Mouse (Mus musculus) gastrocnemius, postnatal 14 days (tissue): ENCODE data around the gene Rag2. TPM values are rescaled to one million over a fixed set of nuclear protein-coding genes. Genes with fewer than 3 reads are reported as not detected.

Experiments used
- DNase-seq: peaks from one replicate; pipeline ENCODE4 v3.0.0; 2021; ENCODE audit warnings: mixed read lengths
- intact Hi-C: fragments of 180-260 bp; cut with DNase I; formaldehyde crosslinking; loops from one replicate; pipeline ENCODE4 v1.15.1; 2025; ENCODE audit warnings: low total_unique reads
- long read RNA-seq, 2 experiments: library from polyadenylated mRNA; stranded (forward); transcript quantifications; one replicate each; pipeline ENCODE4 v2.0.0; 2021
- total RNA-seq, 2 experiments: library from RNA; stranded (reverse); gene quantifications; 2 replicates each; pipeline ENCODE4 v1.2.3; 2021

Rag2 gene
- not detected for total RNA-seq
- long read RNA-seq, experiment 1 = 0 reads
- long read RNA-seq, experiment 2 = 0 reads

DNA sequence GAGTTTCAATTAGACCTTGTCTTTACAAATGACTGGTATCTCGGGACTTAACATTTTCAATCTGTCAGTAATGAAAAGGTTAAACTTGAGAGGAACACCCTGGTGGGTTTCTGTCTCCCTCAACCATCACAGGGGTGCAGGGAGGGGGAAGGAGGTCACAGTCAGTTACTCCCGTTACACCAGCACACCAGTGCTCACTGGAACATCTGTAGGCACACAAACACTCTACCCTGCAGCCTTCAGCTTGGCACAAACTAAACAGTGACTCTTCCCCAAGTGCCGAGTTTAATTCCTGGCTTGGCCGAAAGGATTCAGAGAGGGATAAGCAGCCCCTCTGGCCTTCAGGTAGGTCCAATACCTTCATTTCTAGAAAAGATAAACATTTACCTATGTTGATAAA, at the start of gene Rag2:
TSS of gene Rag2 (plus strand) at position 193 of the 400 bp plus-strand sequence.
- intact Hi-C loops = no loop called here

DNA sequence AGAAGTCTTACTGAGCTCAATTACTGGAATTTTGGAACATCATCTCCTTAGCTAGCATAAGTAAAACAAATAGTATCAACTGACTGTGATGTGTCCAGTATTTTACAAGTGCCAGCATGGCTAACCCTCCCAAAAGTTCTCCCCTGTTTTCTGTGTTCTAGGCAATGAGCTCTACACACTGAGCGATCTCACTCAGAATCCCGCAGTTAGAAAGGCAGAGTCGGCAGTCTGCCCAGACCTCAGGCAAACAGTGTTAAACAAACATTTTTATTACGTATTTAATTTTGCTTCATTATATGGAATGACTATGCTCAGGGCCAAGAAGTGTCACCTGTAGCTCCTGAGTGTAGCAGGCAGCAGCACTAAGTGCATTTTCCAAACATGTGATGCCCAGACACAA, 47.3 kb upstream of the Rag2 start:
- intact Hi-C loops = no loop called here
- no peak for DNase-seq

More for the DNA sequence above, at the start of gene Rag2:
- DNase-seq = no peak

DNA sequence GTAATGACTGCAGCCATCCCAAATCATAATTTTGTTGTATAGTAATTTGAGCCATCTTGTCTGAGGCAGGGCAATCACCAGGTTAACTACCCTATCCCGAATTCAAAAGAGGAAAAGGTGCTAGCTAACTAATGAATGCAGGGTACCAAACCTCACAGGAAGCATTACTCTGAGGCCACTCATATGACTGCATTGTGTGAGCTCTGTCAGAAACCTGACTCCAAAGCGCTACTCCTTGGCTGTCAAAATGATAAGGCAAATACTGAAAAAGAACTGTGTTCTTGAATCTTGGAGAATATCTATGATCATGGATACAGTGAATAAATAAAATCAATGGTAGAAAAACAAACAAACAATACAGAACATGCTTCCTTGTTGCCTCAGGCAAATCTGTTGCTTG, 44.5 kb upstream of the Rag2 start:
- intact Hi-C loops = no loop called here
- DNase-seq = no peak

DNA sequence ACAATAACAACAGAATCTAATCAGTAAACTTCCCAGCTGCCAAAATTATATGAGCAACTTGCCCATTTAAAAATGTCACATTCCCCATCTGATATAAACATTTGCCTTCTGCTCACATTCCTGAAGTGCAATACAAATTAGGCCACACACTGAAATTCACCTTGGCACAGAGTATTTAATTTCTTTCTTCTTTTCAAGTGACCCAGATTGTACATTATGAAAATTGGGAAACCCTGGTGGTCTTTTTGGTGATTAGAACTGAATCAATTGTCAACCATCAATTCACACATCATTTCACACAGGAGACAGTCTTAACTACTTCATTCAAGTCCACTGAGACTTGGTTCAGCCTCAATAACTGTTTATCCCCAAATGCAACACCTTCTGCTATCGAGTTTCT, 44.1 kb upstream of the Rag2 start:
- intact Hi-C loops = no loop called here
- no peak for DNase-seq

DNA sequence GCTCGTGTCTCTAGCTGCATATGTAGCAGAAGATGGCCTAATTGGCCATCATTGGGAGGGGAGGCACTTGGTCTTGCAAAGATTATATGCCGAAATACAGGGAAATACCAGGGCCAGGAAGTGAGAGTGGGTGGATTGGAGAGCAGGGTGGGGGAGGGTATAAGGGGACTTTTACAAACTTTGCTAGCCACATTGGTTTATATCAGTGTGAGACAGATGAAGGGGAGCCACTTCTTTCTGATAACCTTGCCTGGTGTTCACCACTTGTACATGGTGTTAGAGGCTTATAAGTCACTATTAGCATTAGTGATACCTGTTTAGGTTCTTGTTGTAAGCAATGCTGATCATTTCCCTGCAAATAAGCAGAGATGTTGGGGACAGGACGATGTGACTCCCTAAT, 43.5 kb upstream of the Rag2 start:
- intact Hi-C loops = no loop called here
- no peak for DNase-seq

DNA sequence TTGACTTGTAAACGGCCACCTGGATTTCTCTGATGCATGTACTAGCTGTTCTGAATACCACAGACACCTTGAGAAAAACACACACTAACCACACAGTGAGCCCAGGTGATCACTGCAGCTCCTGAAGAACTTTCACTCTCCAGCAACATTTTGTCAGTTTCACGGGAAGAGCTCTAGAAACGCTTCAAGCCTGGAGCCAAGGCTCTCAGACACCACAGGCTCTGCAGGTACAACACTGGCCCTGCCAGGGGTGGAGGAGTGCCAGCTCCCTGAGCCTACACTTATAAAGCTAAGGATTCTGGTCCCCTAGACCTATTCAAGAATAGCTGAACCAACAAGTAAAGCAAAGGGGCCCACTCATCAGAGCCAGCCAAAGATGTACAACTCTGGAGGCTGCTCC, 43.1 kb upstream of the Rag2 start:
- no peak for DNase-seq
- intact Hi-C loops = no loop called here

DNA sequence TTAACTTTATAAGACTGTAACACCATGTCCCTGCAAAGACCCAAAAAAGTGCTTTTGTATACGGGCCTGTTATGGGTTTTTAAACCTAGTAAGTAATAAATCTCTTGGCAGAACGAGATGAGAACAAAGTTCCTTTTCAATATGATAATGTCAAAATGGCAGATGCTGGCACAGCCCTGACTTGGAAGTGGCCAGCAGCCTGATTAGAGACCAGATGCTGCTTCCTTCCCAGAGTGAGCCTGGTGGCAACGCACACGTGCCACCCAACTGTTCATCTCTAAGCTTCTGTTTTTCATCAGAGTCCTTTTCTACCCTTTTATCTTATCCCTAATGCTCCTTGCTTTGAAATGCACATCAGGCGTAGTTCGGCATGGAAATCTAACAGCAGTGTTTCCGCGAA, 33.2 kb upstream of the Rag2 start:
- no peak for DNase-seq
- intact Hi-C loops = no loop called here

DNA sequence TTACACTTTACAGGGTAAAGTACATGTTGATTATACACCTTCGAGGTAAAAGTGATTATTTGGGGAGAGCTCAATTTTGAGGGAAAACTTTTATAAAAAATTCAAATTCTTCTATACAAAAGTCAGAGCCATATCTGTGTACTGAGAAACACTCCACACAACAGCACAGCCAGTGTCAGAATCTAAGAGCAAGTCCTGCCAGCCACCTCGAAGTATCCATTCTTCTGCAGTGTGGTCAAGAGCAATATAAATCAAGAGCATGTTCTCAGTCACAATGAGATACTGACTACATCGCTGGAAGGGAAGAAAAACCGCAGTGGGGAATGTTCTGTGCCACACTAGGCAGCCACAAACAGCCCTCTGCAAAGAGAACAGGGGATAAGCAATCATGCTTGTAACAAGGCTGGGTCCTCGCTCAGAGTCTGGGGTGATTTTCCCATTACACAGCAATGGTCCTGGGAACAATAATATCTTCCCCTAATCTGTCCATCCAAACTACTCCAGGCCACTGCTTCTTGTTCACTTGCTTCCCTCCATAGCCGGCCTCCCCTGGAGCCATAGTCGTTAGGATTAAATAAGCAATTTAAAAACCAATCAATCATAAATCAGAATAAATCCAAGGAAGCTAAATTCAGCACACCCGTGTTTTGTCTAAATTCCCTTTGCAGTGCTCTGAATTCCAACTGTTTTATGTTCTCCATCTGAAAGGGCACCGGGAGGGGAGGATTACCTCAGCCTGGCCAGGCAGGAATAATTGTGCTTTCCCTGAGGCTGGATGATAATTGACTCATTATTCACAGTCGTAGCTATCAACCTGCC, 32.3 kb upstream of the Rag2 start:
- intact Hi-C loops = no loop called here
- DNase-seq = no peak

DNA sequence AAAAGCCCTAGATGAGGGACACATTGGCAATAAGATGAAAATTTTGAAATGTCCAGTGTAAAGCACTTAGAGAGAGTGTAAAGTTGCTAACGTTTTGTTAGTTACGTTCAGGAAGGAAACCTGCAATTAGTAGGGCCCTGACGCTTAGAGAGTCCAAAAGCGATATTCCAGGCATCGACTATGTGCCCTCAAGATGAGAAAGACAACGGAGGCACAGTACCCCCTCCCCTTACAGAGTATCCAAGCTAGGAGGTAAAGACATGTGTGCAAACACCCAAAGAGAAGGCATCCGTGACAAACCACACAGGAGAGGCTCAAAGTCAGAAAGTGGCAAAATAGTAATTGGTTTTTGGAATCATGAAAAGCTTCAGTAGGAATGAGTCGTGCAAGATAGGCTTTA, 31.6 kb upstream of the Rag2 start:
- intact Hi-C loops = no loop called here
- no peak for DNase-seq

DNA sequence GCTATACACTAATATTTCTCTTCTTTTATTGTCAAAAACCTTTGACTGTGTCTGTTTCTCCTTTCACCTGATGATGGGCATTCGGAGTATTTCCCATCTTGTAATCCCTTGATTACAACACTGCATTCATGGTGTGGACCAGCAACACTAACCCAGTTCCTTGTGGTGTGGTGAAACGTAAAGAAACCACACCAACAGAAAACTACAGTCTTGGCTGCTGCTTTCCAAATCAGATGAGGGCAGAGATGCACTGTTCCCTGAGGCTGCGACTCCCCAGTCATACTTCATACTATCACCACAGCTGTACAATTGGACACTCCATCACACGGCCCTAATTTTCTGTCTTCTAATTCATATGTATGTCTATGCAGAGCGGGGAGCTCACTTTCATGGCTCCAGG, 29.8 kb upstream of the Rag2 start:
- no peak for DNase-seq
- intact Hi-C loops = loop anchor here (5.0 kb wide), 1 partner anchor 58 kb away; no protein-coding TSS in a partner anchor

DNA sequence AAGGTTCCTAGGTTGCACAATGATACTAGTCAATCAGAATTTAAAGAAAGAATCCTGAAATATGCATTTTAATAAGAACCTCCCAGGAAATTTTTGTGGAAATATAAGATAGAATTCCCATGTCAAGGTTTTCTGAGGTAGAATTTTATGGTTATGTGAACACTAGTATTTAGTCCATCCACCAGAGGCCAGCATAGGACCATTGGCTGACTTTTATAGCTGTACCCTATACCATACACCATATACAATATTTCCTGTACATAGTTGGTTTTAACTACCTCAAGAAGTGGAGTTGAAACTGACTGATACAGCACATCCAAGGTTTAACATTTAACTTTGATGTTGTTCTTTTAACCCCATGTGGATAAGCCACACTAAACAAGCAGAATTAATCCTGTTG, 27.3 kb upstream of the Rag2 start:
- intact Hi-C loops = loop anchor here (5.0 kb wide), 1 partner anchor 55 kb away; no protein-coding TSS in a partner anchor
- DNase-seq = no peak

DNA sequence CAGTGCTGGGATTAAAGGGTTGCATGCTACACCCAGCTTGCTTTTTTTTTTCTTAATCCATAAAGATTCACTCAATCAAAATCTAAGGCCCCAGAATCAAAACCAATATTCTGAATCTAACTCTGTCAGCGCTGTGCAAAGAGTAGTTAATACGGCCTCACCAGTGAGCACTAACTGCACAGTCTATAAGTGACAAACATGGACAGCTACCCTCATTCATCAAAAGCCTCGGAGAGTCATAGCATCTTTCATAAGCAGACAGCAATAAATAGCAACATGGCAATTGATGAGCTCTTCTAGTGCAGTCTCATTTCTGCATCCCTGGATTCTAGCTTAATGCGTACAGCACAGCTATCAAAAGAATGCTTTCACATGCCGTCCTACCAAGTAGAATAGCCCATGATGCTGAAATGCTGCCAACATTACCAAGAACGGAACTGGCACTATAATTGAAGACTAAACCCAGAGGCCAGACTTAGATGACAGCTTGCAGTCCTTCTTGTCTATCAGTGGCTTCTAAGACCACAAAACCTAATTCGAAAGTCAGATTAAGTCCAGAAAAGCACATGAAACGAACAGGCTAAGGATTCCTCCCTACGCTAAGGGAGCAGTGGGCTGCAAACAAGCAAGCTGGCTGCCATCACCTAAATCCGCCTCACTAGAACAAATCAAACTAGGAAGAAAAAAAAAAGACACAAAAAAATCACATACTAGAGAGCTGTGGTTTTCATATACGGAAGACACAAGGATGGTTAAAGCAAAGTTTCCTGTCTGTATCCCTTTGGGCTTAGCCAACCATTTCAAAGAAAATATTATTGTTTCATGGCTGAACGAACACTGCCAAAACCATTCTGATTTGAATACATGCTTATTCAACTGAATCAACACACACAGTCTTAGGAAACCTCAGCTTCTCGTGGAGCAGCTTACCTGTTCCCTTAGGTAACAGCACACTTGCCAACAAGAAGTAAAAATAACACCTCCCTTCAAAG, 26.0 kb upstream of the Rag2 start:
- intact Hi-C loops = loop anchor here (5.0 kb wide), 1 partner anchor 54 kb away; no protein-coding TSS in a partner anchor
- no peak for DNase-seq

DNA sequence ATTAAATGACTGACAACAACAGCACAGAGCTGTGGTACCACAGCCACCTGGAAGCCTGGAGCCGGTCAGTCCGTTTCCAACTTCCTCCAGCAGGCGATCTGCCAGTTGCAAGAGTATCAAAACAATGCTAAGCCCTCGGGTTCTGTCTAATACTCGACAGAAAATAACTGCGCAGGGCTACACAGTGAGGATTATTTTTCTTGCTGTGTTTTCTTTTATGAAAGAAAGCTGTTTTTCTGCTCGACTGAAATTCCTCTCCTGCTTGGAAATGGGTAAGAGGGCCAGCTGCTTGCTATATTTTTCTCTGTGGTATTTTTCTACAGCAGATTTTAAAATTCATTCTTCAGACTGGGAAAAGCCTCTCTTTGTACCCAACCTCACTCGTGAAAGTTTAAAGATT, 23.8 kb upstream of the Rag2 start:
- peak; percentile 55 for DNase-seq
- intact Hi-C loops = no loop called here

DNA sequence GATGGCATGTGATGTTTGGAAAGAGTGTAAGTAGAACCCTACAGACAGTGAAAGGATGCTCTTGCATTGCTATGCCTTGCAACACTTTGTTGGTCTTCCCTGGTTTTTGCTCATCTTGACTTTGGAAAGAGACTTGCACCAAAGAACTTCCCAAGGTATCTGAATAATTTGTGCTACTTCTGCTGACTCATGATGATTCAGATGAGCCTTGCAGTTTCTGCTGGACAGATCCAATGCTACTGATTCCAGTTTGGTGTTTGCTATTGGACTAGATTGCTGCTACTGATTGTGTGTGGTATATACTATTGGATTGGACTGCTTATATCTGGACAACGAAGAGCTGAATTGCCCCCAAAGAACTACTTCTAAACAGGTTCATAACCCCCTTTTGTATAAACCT, 21.4 kb upstream of the Rag2 start:
- intact Hi-C loops = no loop called here
- DNase-seq = no peak

DNA sequence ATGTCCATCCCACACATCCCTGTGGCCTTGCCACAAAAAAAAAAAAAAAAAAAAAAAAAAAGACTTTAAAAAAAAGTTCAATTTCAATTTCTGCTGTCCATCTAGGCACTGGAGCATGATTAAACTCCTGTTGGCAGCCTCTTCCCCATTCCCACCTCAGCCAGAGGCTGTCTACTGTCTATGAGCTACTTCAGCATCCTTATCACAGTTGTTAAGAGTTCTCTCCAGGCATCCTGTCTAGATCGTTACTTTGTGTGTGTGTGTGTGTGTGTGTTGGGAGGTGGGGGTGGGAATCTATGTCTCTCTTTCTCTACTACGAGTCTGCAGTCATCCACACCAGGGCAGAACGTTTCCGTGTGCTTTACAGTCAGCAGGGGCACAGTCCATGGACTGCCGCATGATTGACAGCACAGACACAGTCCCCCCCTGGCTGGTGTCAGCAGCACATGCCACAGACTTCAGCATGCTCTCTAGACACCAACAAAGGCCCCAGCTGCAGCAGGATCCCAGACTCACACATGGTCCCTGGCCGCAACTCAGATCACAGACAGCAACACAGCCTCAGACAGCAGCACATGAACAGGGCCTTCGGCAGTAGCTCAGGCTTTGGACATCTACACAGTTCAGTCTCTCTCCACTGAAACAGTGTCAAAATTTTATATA, 16.2 kb upstream of the Rag2 start:
- intact Hi-C loops = no loop called here
- no peak for DNase-seq

DNA sequence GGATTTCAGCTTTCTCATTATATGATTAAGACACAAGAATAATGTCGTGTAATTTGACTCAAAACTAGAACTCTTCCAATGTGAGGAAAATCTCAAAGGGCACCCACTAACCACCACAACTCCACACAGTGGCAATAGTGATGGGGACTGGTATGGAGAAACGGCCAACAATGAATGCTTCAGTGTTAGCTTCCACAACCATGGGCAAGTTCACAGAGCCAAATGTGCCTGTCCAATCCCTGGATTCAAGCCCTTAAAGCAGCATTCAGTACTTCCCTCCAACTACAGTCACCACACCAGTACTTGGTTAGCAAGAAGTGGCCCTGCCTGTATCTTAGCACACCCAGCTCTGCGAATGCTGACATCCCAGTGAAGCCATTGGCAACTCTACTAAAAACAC, 13.7 kb upstream of the Rag2 start:
- DNase-seq = no peak
- intact Hi-C loops = no loop called here

DNA sequence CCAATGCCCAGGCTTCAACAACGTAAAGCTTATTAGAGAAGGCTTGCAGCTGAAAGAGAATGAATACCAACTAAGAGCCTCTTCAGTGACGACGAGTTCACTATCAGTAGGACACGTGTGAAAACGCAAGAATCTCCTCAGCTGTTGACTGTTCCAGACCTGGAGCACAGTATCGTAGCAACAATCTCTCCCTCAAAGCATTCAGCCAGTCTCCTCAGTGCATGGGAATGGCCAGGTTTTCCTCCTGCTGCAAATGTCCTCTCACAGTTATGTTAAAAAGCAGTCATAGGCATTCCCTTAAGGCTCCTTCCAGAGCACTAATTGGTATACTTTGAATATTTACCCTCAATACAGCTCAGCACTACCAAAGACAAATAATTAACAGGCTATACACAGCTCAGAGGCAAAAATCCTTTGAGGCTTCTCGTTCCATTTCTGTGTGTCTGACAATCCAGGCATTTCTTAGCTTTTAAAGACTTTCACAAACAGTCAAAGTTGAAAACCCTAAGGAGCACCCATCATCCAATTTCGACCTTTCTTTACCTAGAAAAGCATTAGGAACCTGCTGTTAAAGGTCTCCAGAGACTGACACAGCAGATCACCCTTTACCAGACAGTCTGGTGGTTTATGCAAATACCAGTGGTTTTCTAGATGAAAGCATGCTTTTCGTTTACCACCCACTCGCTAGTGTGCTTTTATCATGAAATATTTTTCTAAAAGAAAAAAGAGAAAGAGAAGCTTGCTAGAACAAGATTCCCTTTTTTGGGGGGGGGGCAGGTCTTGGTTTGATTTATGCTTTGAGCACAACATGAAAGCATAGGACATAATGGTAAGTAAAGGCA, 8.8 kb upstream of the Rag2 start:
- intact Hi-C loops = no loop called here
- DNase-seq = no peak

DNA sequence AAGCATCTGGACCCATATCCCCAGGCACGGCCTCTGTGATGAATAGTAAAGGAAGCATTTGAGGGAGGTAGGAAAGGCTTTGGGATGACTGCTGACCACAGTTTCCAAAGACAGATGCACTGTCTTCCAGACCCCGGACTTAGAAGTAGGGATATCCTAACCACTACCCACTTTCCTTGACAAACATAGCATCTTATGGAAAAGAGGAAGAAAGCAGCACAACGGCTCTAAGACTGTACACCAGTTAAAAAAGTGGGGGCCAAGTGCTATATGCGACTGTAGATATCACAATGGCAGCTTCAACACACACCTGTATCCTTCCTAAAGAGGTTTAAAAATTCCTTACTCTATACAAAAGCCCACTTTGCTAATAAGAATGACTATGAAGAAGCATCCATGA, 6.1 kb upstream of the Rag2 start:
- no peak for DNase-seq
- intact Hi-C loops = no loop called here

DNA sequence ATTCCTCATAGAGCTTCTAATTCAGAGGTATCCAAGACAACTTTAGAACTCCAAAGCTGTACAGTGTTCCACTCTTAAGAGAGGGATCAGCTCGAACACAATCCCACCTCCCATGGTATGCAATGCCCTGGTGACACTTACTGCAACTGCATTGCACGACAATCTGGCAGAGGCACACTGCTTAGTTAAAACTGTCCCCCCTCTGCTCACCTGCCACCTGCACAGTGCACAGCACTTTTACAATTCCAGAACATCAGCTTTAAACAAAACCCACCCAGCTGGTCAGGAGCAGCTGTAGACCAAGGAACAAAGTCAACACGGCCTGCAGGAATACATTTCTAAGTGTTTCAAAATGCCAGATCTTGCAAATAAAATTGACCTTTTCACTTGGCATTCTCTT, 3.6 kb upstream of the Rag2 start:
- no peak for DNase-seq
- intact Hi-C loops = no loop called here
